Mouse (Mus musculus) neural tube, embryonic 13.5 days (tissue): ENCODE results near the gene Dnah7c. TPM values are rescaled to one million over a fixed set of nuclear protein-coding genes. Genes with fewer than 3 reads are reported as not detected.
A peak's percentile ranks its signal among the peaks of the same experiment; 100 is the strongest.
"Not testable (repeated sequence)": the region's sequence is repeated elsewhere in the genome, so short reads cannot be mapped to it uniquely, and the experiment has no call there.

Experiments used
- ATAC-seq: fragments of 200-750 bp; cut with Nextera tagmentation; 2 replicates; pipeline ENCODE4 v1.8.0; 2017; ENCODE audit warnings: low read depth, mild to moderate bottlenecking, moderate TSS enrichment, moderate library complexity
- H3K27ac ChIP-seq: fragments of 300-500 bp; sonication (generic); replicated peaks from 2 replicates; pipeline ENCODE4 v1.5.1; 2015; ENCODE audit warnings: moderate library complexity, mild to moderate bottlenecking, inconsistent platforms
- H3K27me3 ChIP-seq: fragments of 300-500 bp; sonication (generic); 2 replicates; pipeline ENCODE4 v1.6.1; 2015; ENCODE audit warnings: mild to moderate bottlenecking, inconsistent platforms
- H3K36me3 ChIP-seq: fragments of 300-500 bp; sonication (generic); 2 replicates; pipeline ENCODE4 v1.6.1; 2015; ENCODE audit warnings: mild to moderate bottlenecking, inconsistent platforms
- H3K4me1 ChIP-seq: fragments of 300-500 bp; sonication (generic); replicated peaks from 2 replicates; pipeline ENCODE4 v1.6.1; 2015; ENCODE audit warnings: inconsistent platforms
- H3K4me2 ChIP-seq: fragments of 300-500 bp; sonication (generic); 2 replicates; pipeline ENCODE4 v1.6.1; 2015; ENCODE audit warnings: inconsistent platforms, mild to moderate bottlenecking, moderate library complexity
- H3K4me3 ChIP-seq: fragments of 300-500 bp; sonication (generic); 2 replicates; pipeline ENCODE4 v1.5.1; 2015; ENCODE audit warnings: mild to moderate bottlenecking, inconsistent platforms
- H3K9ac ChIP-seq: fragments of 300-500 bp; sonication (generic); 2 replicates; pipeline ENCODE4 v1.6.1; 2015; ENCODE audit warnings: moderate library complexity, mild to moderate bottlenecking, inconsistent platforms
- H3K9me3 ChIP-seq: fragments of 300-500 bp; sonication (generic); 2 replicates; pipeline ENCODE4 v1.6.1; 2016; ENCODE audit warnings: inconsistent platforms
- WGBS: fragments of 180-500 bp; shearing (Covaris S2); methylation state at CpG from one replicate; pipeline ENCODE4 v1.1.7; 2015; 5-methylcytosine and 5-hydroxymethylcytosine counted together
- polyA plus RNA-seq: library from polyadenylated mRNA; unstranded; fragments of >200 nt; fragmentation: Nextera tagmentation; extraction: Ambion mirVana; gene quantifications from 2 replicates; pipeline ENCODE4 v1.2.1, GENCODE M21; 2015

Dnah7c gene
- polyA plus RNA-seq, 1 experiment from 2014 or later, result 0.13 TPM

GRCm38 (mm10) chr1:46764600-46764999, 339.2 kb downstream of the Dnah7c start:
- ATAC-seq, H3K9ac ChIP-seq, H3K36me3 ChIP-seq, H3K27me3 ChIP-seq, H3K27ac ChIP-seq, H3K4me3 ChIP-seq, H3K4me1 ChIP-seq, H3K4me2 ChIP-seq, H3K9me3 ChIP-seq: not testable (repeated sequence)
- WGBS, result 82% methylated on average over 3 of the region's 3 CpGs

GRCm38 (mm10) chr1:46769318-46769717, 343.9 kb downstream of the Dnah7c start:
- H3K9me3 ChIP-seq, H3K9ac ChIP-seq, H3K4me3 ChIP-seq, H3K27me3 ChIP-seq, H3K4me1 ChIP-seq, H3K4me2 ChIP-seq, H3K27ac ChIP-seq, H3K36me3 ChIP-seq, ATAC-seq: not testable (repeated sequence)

- 79% methylated on average over 7 of the region's 7 CpGs for WGBS
- H3K9me3 ChIP-seq, H3K9ac ChIP-seq, H3K36me3 ChIP-seq, H3K27me3 ChIP-seq, H3K27ac ChIP-seq, H3K4me2 ChIP-seq, H3K4me3 ChIP-seq, H3K4me1 ChIP-seq: not testable (repeated sequence)
- peak; percentile 80; the same call in 1 of the 2 replicates for ATAC-seq
These were observed 344.8 kb downstream of the Dnah7c start for GRCm38 (mm10) chr1:46770077-46770695.

GRCm38 (mm10) chr1:46782227-46782626, 356.8 kb downstream of the Dnah7c start:
- not testable (repeated sequence) for H3K4me1 ChIP-seq, H3K9ac ChIP-seq, H3K4me2 ChIP-seq, H3K9me3 ChIP-seq, H3K36me3 ChIP-seq, H3K27me3 ChIP-seq, H3K4me3 ChIP-seq, H3K27ac ChIP-seq, ATAC-seq
- WGBS, result 89% methylated on average over 4 of the region's 4 CpGs

GRCm38 (mm10) chr1:46805074-46805473, 379.7 kb downstream of the Dnah7c start:
- Histone ChIP-seq H3K4me1 (no peaks in the 10 kb centered on the region), H3K27ac (no peak overlapping the region), H3K9me3 (no peaks in the 10 kb centered on the region), H3K36me3 (peaks cover 13% of the 10 kb centered on the region), H3K9ac (no peak overlapping the region), H3K4me3 (no peak overlapping the region), H3K4me2 (no peak overlapping the region), H3K27me3 (no peaks in the 10 kb centered on the region)
- WGBS, result 90% methylated on average over 1 of the region's 1 CpGs
- ATAC-seq, result no peak

- H3K4me2 ChIP-seq, H3K27me3 ChIP-seq, H3K9ac ChIP-seq, H3K27ac ChIP-seq, ATAC-seq, H3K9me3 ChIP-seq, H3K4me3 ChIP-seq, H3K4me1 ChIP-seq: not testable (repeated sequence)
- H3K36me3 ChIP-seq, result peaks cover 31% of the 10 kb centered on the region
- WGBS, result 84% methylated on average over 4 of the region's 4 CpGs
These were observed 383.2 kb downstream of the Dnah7c start for GRCm38 (mm10) chr1:46808630-46809029.

GRCm38 (mm10) chr1:46817934-46818333, 392.5 kb downstream of the Dnah7c start:
- H3K4me3 ChIP-seq, result no peak overlapping the region
- ATAC-seq, result no peak
- 91% methylated on average over 5 of the region's 5 CpGs for whole genome bisulfite sequencing
- H3K9me3 ChIP-seq, result no peaks in the 10 kb centered on the region
- no peak overlapping the region for H3K9ac ChIP-seq
- H3K4me1 ChIP-seq, result no peaks in the 10 kb centered on the region
- no peak overlapping the region for H3K4me2 ChIP-seq
- H3K27ac ChIP-seq, result no peak overlapping the region
- H3K36me3 ChIP-seq, result peaks cover 63% of the 10 kb centered on the region
- no peaks in the 10 kb centered on the region for H3K27me3 ChIP-seq

GRCm38 (mm10) chr1:46822256-46822972, 397.0 kb downstream of the Dnah7c start:
- Histone ChIP-seq H3K36me3 (peaks cover 73% of the 10 kb centered on the region), H3K9me3 (no peaks in the 10 kb centered on the region), H3K27me3 (no peaks in the 10 kb centered on the region), H3K27ac (no peak overlapping the region), H3K4me3 (no peak overlapping the region), H3K4me1 (no peaks in the 10 kb centered on the region), H3K9ac (no peak overlapping the region), H3K4me2 (no peak overlapping the region)
- no peak for ATAC-seq
- WGBS, result 95% methylated on average over 4 of the region's 4 CpGs

- H3K4me3 ChIP-seq, result no peak overlapping the region
- H3K27me3 ChIP-seq, result no peaks in the 10 kb centered on the region
- no peak overlapping the region for H3K4me2 ChIP-seq
- no peak overlapping the region for H3K9ac ChIP-seq
- no peaks in the 10 kb centered on the region for H3K9me3 ChIP-seq
- H3K36me3 ChIP-seq, result peaks cover 26% of the 10 kb centered on the region
- WGBS, result 42% methylated on average over 2 of the region's 2 CpGs
- no peaks in the 10 kb centered on the region; the same call in 1 of the 2 replicates for H3K4me1 ChIP-seq
- peak; percentile 89 for ATAC-seq
- H3K27ac ChIP-seq, result no peak overlapping the region
These were observed 404.9 kb downstream of the Dnah7c start for GRCm38 (mm10) chr1:46830066-46830843.

GRCm38 (mm10) chr1:46831927-46832326, 406.5 kb downstream of the Dnah7c start:
- H3K9me3 ChIP-seq, result no peaks in the 10 kb centered on the region
- H3K27me3 ChIP-seq, result no peaks in the 10 kb centered on the region
- no peak overlapping the region for H3K9ac ChIP-seq
- WGBS, result 96% methylated on average over 5 of the region's 5 CpGs
- ATAC-seq, result no peak
- H3K4me1 ChIP-seq, result no peaks in the 10 kb centered on the region; the same call in 1 of the 2 replicates
- no peak overlapping the region for H3K27ac ChIP-seq
- H3K4me3 ChIP-seq, result no peak overlapping the region
- H3K36me3 ChIP-seq, result peaks cover 21% of the 10 kb centered on the region
- H3K4me2 ChIP-seq, result no peak overlapping the region

- H3K9ac ChIP-seq, result no peak overlapping the region
These were observed 418.0 kb downstream of the Dnah7c start for GRCm38 (mm10) chr1:46843406-46843805.

GRCm38 (mm10) chr1:46844281-46844680, 418.9 kb downstream of the Dnah7c start:
- Histone ChIP-seq H3K9ac (no peak overlapping the region), H3K9me3 (no peaks in the 10 kb centered on the region), H3K27ac (no peak overlapping the region), H3K4me1 (peaks cover 13% of the 10 kb centered on the region), H3K27me3 (no peaks in the 10 kb centered on the region), H3K36me3 (no peaks in the 10 kb centered on the region), H3K4me3 (no peak overlapping the region), H3K4me2 (no peak overlapping the region)
- 84% methylated on average over 2 of the region's 2 CpGs for WGBS
- ATAC-seq, result no peak

More at GRCm38 (mm10) chr1:46843406-46843805, 418.0 kb downstream of the Dnah7c start:
- H3K9me3 ChIP-seq, result no peaks in the 10 kb centered on the region
- no peak overlapping the region for H3K4me3 ChIP-seq
- 75% methylated on average over 4 of the region's 4 CpGs for WGBS
- no peaks in the 10 kb centered on the region for H3K27me3 ChIP-seq
- H3K4me2 ChIP-seq, result no peak overlapping the region
- no peak for ATAC-seq
- no peak overlapping the region for H3K27ac ChIP-seq
- H3K4me1 ChIP-seq, result peaks cover 13% of the 10 kb centered on the region
- no peaks in the 10 kb centered on the region for H3K36me3 ChIP-seq
